Comparison of ENCODE assay signal across 8 mouse cellular contexts in the genomic region with DNA sequence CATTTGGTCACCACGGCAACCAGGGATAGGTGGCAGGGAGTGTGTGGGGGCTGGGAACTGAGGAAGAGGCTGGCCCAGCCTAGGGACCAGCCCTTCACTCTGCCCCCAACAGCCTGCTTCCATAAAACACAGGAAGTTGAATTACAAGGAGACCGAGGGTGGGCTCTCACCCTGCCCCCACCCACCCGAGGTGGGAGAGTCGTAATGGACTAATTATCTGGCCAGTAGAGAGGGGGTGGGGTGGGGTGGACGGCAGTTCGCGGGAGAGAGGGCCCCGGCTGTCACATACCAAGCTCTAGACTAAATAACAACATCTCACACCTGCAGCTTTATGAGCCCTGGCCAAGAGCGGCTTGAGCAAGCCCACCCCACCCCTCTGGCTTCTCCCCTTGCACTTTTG.
A peak's percentile ranks its signal among the peaks of the same experiment; 100 is the strongest.
DNase-seq lines count a peak whose midpoint lies in the region; ATAC-seq lines count a peak whose summit lies in the region.

No protein-coding gene starts in this region.

- H3K4me3 ChIP-seq in kidney, embryonic 15.5 days (replicated peaks): peak overlapping the region; percentile 14; the same call in 1 of the 2 replicates
- no peak overlapping the region for H3K4me3 ChIP-seq in hindbrain, embryonic 11.5 days (ENCODE audit: low read depth, low read length)
- H3K4me3 ChIP-seq in midbrain, embryonic 11.5 days (ENCODE audit: low read depth, low read length): no peak overlapping the region

- ATAC-seq in kidney, embryonic 15.5 days (replicated peaks; ENCODE audit: low FRiP score): peak; percentile 18; the same call in 1 of the 2 replicates
- peak; percentile 61 for ATAC-seq in hindbrain, embryonic 11.5 days (ENCODE audit: low FRiP score)
- ATAC-seq in midbrain, embryonic 11.5 days (ENCODE audit: low FRiP score): peak; percentile 71
- no peak for ATAC-seq in megakaryocyte, adult 5-6 weeks (ENCODE audit: poor library complexity, severe bottlenecking)

- no peak for DNase-seq in kidney, postnatal 14 days
- peak; percentile 66 for DNase-seq in embryo, embryonic 10.5 days (ENCODE audit: low spot score)
- DNase-seq in hindbrain, embryonic 11.5 days (ENCODE audit: low spot score): no peak
- no peak for DNase-seq in midbrain, embryonic 11.5 days (ENCODE audit: low spot score, missing footprints)
- no peak for DNase-seq in gastrocnemius, adult 18-20 months (ENCODE audit: low spot score)
- DNase-seq in frontal cortex, postnatal 10 days (ENCODE audit: low spot score in 2 of 2): no peak

- no peak overlapping the region for H3K9ac ChIP-seq in kidney, embryonic 15.5 days
- no peak overlapping the region for H3K9ac ChIP-seq in hindbrain, embryonic 11.5 days (ENCODE audit: low read depth, low read length)
- H3K9ac ChIP-seq in midbrain, embryonic 11.5 days (ENCODE audit: low read length): no peak overlapping the region

- no peaks in the 10 kb centered on the region for H3K36me3 ChIP-seq in kidney, embryonic 15.5 days
- no peaks in the 10 kb centered on the region for H3K36me3 ChIP-seq in hindbrain, embryonic 11.5 days (ENCODE audit: control insufficient read depth, insufficient read depth, low read length)
- H3K36me3 ChIP-seq in midbrain, embryonic 11.5 days (ENCODE audit: control insufficient read depth, insufficient read depth, low read length): no peaks in the 10 kb centered on the region

- 0% methylated on average over 9 of the region's 9 CpGs for WGBS in kidney, embryonic 15.5 days
- WGBS in hindbrain, embryonic 11.5 days: 3% methylated on average over 8 of the region's 9 CpGs
- WGBS in midbrain, embryonic 11.5 days: 3% methylated on average over 9 of the region's 9 CpGs

- H3K4me1 ChIP-seq in kidney, embryonic 15.5 days: peaks cover 15% of the 10 kb centered on the region
- peaks cover 17% of the 10 kb centered on the region for H3K4me1 ChIP-seq in hindbrain, embryonic 11.5 days (replicated peaks; ENCODE audit: control insufficient read depth, insufficient read depth, low read length)
- peaks cover 26% of the 10 kb centered on the region for H3K4me1 ChIP-seq in midbrain, embryonic 11.5 days (ENCODE audit: control insufficient read depth, insufficient read depth, low read length)

- H3K4me2 ChIP-seq in kidney, embryonic 15.5 days: peak overlapping the region; percentile 55
- 0 out of 2 replicates have a peak overlapping the region, but pooled peaks have one; percentile 8 for H3K4me2 ChIP-seq in hindbrain, embryonic 11.5 days (replicated peaks; ENCODE audit: low read depth, low read length)
- H3K4me2 ChIP-seq in midbrain, embryonic 11.5 days: peak overlapping the region; percentile 9; the same call in 1 of the 2 replicates

- H3K9me3 ChIP-seq in kidney, embryonic 15.5 days (replicated peaks): no peaks in the 10 kb centered on the region
- H3K9me3 ChIP-seq in hindbrain, embryonic 11.5 days (ENCODE audit: control insufficient read depth, low read length): no peaks in the 10 kb centered on the region
- H3K9me3 ChIP-seq in midbrain, embryonic 11.5 days (ENCODE audit: control insufficient read depth, low read length): no peaks in the 10 kb centered on the region

- no peak overlapping the region for H3K27ac ChIP-seq in kidney, embryonic 15.5 days
- peak overlapping the region; percentile 12; the same call in 1 of the 2 replicates for H3K27ac ChIP-seq in hindbrain, embryonic 11.5 days (ENCODE audit: low read depth, low read length)
- H3K27ac ChIP-seq in midbrain, embryonic 11.5 days (ENCODE audit: low read depth, low read length): no peak overlapping the region

- peaks cover 48% of the 10 kb centered on the region for H3K27me3 ChIP-seq in kidney, embryonic 15.5 days
- peaks cover 72% of the 10 kb centered on the region for H3K27me3 ChIP-seq in hindbrain, embryonic 11.5 days (ENCODE audit: control insufficient read depth, insufficient read depth, low read length)
- H3K27me3 ChIP-seq in midbrain, embryonic 11.5 days (ENCODE audit: control insufficient read depth, insufficient read depth, low read length): peaks cover 31% of the 10 kb centered on the region
